Mouse (Mus musculus) urinary bladder, postnatal 4 days (tissue): ENCODE data around the gene Pex16.
A peak's percentile ranks its signal among the peaks of the same experiment; 100 is the strongest.

Source experiments
- DNase-seq, 2 experiments: peaks; one replicate each; pipeline ENCODE4 v3.0.0; 2021 to 2022; ENCODE audit warnings: low spot score in 2 of 2

Pex16 gene

GRCm38 (mm10) chr2:92370375-92370774, 4.1 kb upstream of the Pex16 start:
- no peak for DNase-seq

- peak; percentile 67 to 77 for DNase-seq
Measured at GRCm38 (mm10) chr2:92370821-92371805, 3.4 kb upstream of the Pex16 start.

GRCm38 (mm10) chr2:92371971-92372690, 2.3 kb upstream of the Pex16 start:
- DNase-seq, result no peak

- DNase-seq, result no peak
Measured at GRCm38 (mm10) chr2:92372767-92373436, 1.6 kb upstream of the Pex16 start.

- DNase-seq, result no peak
Measured at GRCm38 (mm10) chr2:92373437-92373813, 1.1 kb upstream of the Pex16 start.

- DNase-seq, result peak; percentile 94 to 96
Measured at GRCm38 (mm10) chr2:92375099-92375623, 685 bp downstream of the Pex16 start.

- no peak for DNase-seq
Measured at GRCm38 (mm10) chr2:92375788-92376187, 1.3 kb downstream of the Pex16 start.

- DNase-seq, result no peak
Measured at GRCm38 (mm10) chr2:92376300-92376699, 1.8 kb downstream of the Pex16 start.

GRCm38 (mm10) chr2:92377320-92377719, 2.8 kb downstream of the Pex16 start:
- DNase-seq, result no peak

- no peak for DNase-seq
Measured at GRCm38 (mm10) chr2:92379783-92380494, 5.5 kb downstream of the Pex16 start.

- no peak for DNase-seq
Measured at GRCm38 (mm10) chr2:92380495-92381050, 6.1 kb downstream of the Pex16 start.

GRCm38 (mm10) chr2:92381161-92381560, 6.7 kb downstream of the Pex16 start:
- no peak for DNase-seq

GRCm38 (mm10) chr2:92381901-92382588, 7.6 kb downstream of the Pex16 start, which contains the start of gene 1700029I15Rik:
TSS of gene 1700029I15Rik (plus strand) at chr2:92382538.
- no peak for DNase-seq

GRCm38 (mm10) chr2:92382759-92383158, 8.3 kb downstream of the Pex16 start:
- DNase-seq, result no peak

GRCm38 (mm10) chr2:92384101-92384500, 9.6 kb downstream of the Pex16 start:
- no peak for DNase-seq

- no peak for DNase-seq
Measured at GRCm38 (mm10) chr2:92385113-92386051, 10.9 kb downstream of the Pex16 start.

- no peak for DNase-seq
Measured at GRCm38 (mm10) chr2:92386821-92387570, 12.5 kb downstream of the Pex16 start.

- DNase-seq, result no peak
Measured at GRCm38 (mm10) chr2:92387646-92388045, 13.2 kb downstream of the Pex16 start.
